Mouse (Mus musculus): ENCODE data around the gene Adgrg2. TPM values are rescaled to one million over a fixed set of nuclear protein-coding genes. Genes with fewer than 3 reads are reported as not detected.

Adgrg2 gene
- polyA plus RNA-seq, 1 experiment from 2014 or later: 1.5 TPM

DNA sequence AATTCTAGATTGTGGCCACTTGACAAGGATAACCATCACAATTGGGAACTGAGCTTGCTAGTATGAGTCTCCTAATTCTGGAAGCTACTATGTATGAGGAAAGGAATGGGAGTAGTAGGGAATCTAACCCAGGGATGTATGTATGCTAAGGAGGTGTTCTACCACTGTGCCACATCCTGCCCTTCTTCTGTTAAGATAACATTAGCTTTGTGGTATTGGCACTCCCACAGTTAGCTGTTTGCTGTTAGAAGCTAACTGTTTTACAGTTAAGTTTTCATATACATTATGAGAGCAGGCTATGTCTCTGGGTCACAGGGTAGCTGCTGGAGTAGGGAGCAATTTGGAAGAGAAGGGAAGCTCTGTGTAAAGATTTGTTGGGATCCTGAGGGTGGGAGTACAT is 125.5 kb downstream of the Adgrg2 start:
- no peak overlapping the region for H3K4me2 ChIP-seq (ENCODE audit: low read length)
- H3K27me3 ChIP-seq (ENCODE audit: insufficient read depth, low read length): no peaks in the 10 kb centered on the region
- TF ChIP-seq CTCF (IDR thresholded peaks at IDR 0.05; ENCODE audit: low read depth): no peak
- H3K36me3 ChIP-seq (ENCODE audit: insufficient read depth, low read length): no peaks in the 10 kb centered on the region
- H3K9ac ChIP-seq (ENCODE audit: low read depth, low read length): no peak overlapping the region
- no peak for DNase-seq (ENCODE audit: low spot score)
- no peak overlapping the region for H3K4me3 ChIP-seq (replicated peaks; ENCODE audit: low read depth, low read length)
- no peak overlapping the region for H3K27ac ChIP-seq
- no peak for ATAC-seq (replicated peaks; ENCODE audit: low FRiP score, low read depth)
- no peaks in the 10 kb centered on the region for H3K9me3 ChIP-seq (replicated peaks; ENCODE audit: low read length)
- H3K4me1 ChIP-seq (replicated peaks; ENCODE audit: insufficient read depth, low read length): no peaks in the 10 kb centered on the region

DNA sequence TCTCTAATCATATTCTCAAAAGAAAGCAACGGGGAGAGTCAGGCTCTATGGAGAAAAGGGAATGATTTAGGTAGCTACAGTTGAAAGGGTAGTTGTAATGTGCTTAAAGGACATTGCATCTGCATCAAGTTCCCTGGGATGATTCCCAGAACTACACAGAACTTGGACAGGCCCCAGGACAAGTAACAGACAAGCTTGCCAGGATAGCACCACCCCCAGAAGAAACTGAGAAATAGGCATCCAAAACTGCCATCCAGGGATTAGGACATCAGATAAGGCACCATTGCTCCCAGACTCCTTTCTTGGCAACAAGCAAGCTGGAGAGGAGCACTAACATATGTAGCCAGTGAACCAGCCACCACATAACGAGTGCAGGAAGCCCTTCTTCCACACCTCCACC is 152.3 kb downstream of the Adgrg2 start:
- no peaks in the 10 kb centered on the region for H3K4me1 ChIP-seq (replicated peaks; ENCODE audit: insufficient read depth, low read length)
- no peak overlapping the region for H3K4me2 ChIP-seq (ENCODE audit: low read length)
- 74% methylated on average over 2 of the region's 2 CpGs for WGBS
- no peaks in the 10 kb centered on the region for H3K9me3 ChIP-seq (replicated peaks; ENCODE audit: low read length)
- no peaks in the 10 kb centered on the region for H3K36me3 ChIP-seq (ENCODE audit: insufficient read depth, low read length)
- no peak overlapping the region for H3K4me3 ChIP-seq (replicated peaks; ENCODE audit: low read depth, low read length)
- no peak for DNase-seq (ENCODE audit: low spot score)
- no peaks in the 10 kb centered on the region for H3K27me3 ChIP-seq (ENCODE audit: insufficient read depth, low read length)
- ATAC-seq (replicated peaks; ENCODE audit: low FRiP score, low read depth): no peak
- TF ChIP-seq CTCF (IDR thresholded peaks at IDR 0.05; ENCODE audit: low read depth): no peak
- H3K27ac ChIP-seq: no peak overlapping the region
- no peak overlapping the region for H3K9ac ChIP-seq (ENCODE audit: low read depth, low read length)

Other genes with a start within 250 kb of the Adgrg2 start
- gene Phka2, start 111.5 kb downstream of the Adgrg2 start, polyA plus RNA-seq (2015; fragmentation: Nextera tagmentation; extraction: Ambion mirVana): 8.8 and 10.2 TPM in 2 replicates

Measured in kidney, postnatal 0 days (tissue).